Mouse (Mus musculus) myocyte (in vitro differentiated cells): ENCODE data around the gene Cd300lb. TPM values are rescaled to one million over a fixed set of nuclear protein-coding genes. Genes with fewer than 3 reads are reported as not detected.

Experiments used
- H3K27me3 ChIP-seq: one replicate; pipeline ENCODE4 v1.6.1; 2011; ENCODE audit not compliant: control insufficient read depth, insufficient read depth, insufficient read length
- H3K36me3 ChIP-seq: one replicate; pipeline ENCODE4 v1.6.1; 2011; ENCODE audit not compliant: control insufficient read depth, insufficient read depth
- H3K4me2 ChIP-seq: one replicate; pipeline ENCODE4 v1.6.1; 2011; ENCODE audit warnings: low read depth, control low read depth
- H3K4me3 ChIP-seq: one replicate; pipeline ENCODE4 v1.5.1; 2011; ENCODE audit warnings: mild to moderate bottlenecking, control low read depth, moderate library complexity
- H3K79me2 ChIP-seq: one replicate; pipeline ENCODE4 v1.6.1; 2011; ENCODE audit not compliant: control insufficient read depth, insufficient read depth
- H3ac ChIP-seq: one replicate; pipeline ENCODE4 v1.6.1; 2011; ENCODE audit not compliant: control insufficient read depth, insufficient read length
- CEBPB ChIP-seq: IDR thresholded peaks from 2 replicates; pipeline ENCODE4 v1.6.1; 2011; ENCODE audit warnings: mild to moderate bottlenecking, moderate library complexity; ENCODE audit not compliant: poor library complexity, insufficient read depth, severe bottlenecking
- E2F4 ChIP-seq: IDR thresholded peaks from one replicate; pipeline ENCODE4 v1.6.1; 2011; ENCODE audit warnings: mild to moderate bottlenecking, control low read depth, moderate library complexity; ENCODE audit not compliant: insufficient read depth
- MAX ChIP-seq: IDR thresholded peaks from one replicate; pipeline ENCODE4 v1.6.1; 2011; ENCODE audit warnings: low read depth, mild to moderate bottlenecking, control low read depth
- MYOD1 ChIP-seq, 3 experiments: IDR thresholded peaks; one replicate each; pipeline ENCODE4 v1.6.1; 2011; ENCODE audit warnings: control low read depth in 2 of 3, low read depth in 2 of 3, mild to moderate bottlenecking in 2 of 3, moderate library complexity in 1 of 3; ENCODE audit not compliant: insufficient read length in 2 of 3, control insufficient read depth in 1 of 3
- MYOG ChIP-seq, 3 experiments: IDR thresholded peaks; one replicate each; pipeline ENCODE4 v1.6.1; 2011; ENCODE audit warnings: control low read depth in 2 of 3, low read depth in 2 of 3, mild to moderate bottlenecking in 2 of 3; ENCODE audit not compliant: insufficient read length in 2 of 3, control insufficient read depth in 1 of 3, insufficient read depth in 1 of 3
- POLR2A ChIP-seq: IDR thresholded peaks from one replicate; pipeline ENCODE4 v1.6.1; 2011; ENCODE audit warnings: low read depth, mild to moderate bottlenecking, control low read depth, moderate library complexity; ENCODE audit not compliant: insufficient read length
- POLR2AphosphoS2 ChIP-seq: IDR thresholded peaks from one replicate; pipeline ENCODE4 v1.6.1; 2011; ENCODE audit warnings: low read depth, control low read depth; ENCODE audit not compliant: insufficient read length
- REST ChIP-seq: IDR thresholded peaks from one replicate; pipeline ENCODE4 v1.6.1; 2011; ENCODE audit warnings: mild to moderate bottlenecking, control low read depth, moderate library complexity; ENCODE audit not compliant: insufficient read depth, insufficient read length
- SRF ChIP-seq: IDR thresholded peaks from one replicate; pipeline ENCODE4 v1.6.1; 2011; ENCODE audit warnings: low read depth; ENCODE audit not compliant: control insufficient read depth, insufficient read length
- TCF12 ChIP-seq: IDR thresholded peaks from one replicate; pipeline ENCODE4 v1.6.1; 2011; ENCODE audit warnings: mild to moderate bottlenecking, control low read depth; ENCODE audit not compliant: poor library complexity, insufficient read depth, severe bottlenecking
- TCF3 ChIP-seq: IDR thresholded peaks from one replicate; pipeline ENCODE4 v1.6.1; 2011; ENCODE audit warnings: low read depth, control low read depth; ENCODE audit not compliant: insufficient read length
- USF1 ChIP-seq: IDR thresholded peaks from one replicate; pipeline ENCODE4 v1.6.1; 2011; ENCODE audit warnings: low read depth, mild to moderate bottlenecking, control low read depth, moderate library complexity
- polyA plus RNA-seq: library from polyadenylated mRNA; unstranded; fragments of >200 nt; fragmentation: generic; extraction: Trizol; gene quantifications from one replicate; pipeline ENCODE4 v1.2.1, GENCODE M21; 2012; ENCODE audit warnings: missing spikeins

Gene Cd300lb
- 0.11 TPM for polyA plus RNA-seq

- Histone ChIP-seq H3K27me3 (no peaks in the 10 kb centered on the region), H3ac (no peak within 1 kb of the TSS), H3K4me3 (no peak within 1 kb of the TSS), H3K4me2 (peak within 1 kb of the TSS; percentile 13), H3K36me3 (no peaks in the 10 kb centered on the region), H3K79me2 (no peaks in the 10 kb centered on the region)
- TF ChIP-seq CEBPB (no peak), REST (no peak), MYOD1 (IDR thresholded peaks at IDR 0.05; ENCODE audit: control insufficient read depth in 1 of 3, insufficient read length in 2 of 3, low read depth in 2 of 3) (no peak), POLR2AphosphoS2 (no peak), SRF (no peak), MYOG (IDR thresholded peaks at IDR 0.05; ENCODE audit: control insufficient read depth in 1 of 3, insufficient read depth in 1 of 3, insufficient read length in 2 of 3, low read depth in 2 of 3) (no peak), E2F4 (no peak), USF1 (no peak), TCF12 (no peak), TCF3 (no peak), POLR2A (no peak)
Measured at GRCm38 (mm10) chr11:114934144-114934543, at the start of gene Cd300lb. Cd300lb (minus strand) TSS chr11:114934386.

- Histone ChIP-seq H3K27me3 (no peaks in the 10 kb centered on the region), H3K36me3 (no peaks in the 10 kb centered on the region), H3ac (no peak overlapping the region), H3K79me2 (no peaks in the 10 kb centered on the region), H3K4me2 (no peak overlapping the region), H3K4me3 (no peak overlapping the region)
- no peak for TF ChIP-seq POLR2AphosphoS2
- no peak for TF ChIP-seq CEBPB
- TF ChIP-seq SRF: no peak
- TF ChIP-seq E2F4: no peak
- TF ChIP-seq MAX: no peak
Measured at GRCm38 (mm10) chr11:114981866-114982265, 47.7 kb upstream of the Cd300lb start.

DNA sequence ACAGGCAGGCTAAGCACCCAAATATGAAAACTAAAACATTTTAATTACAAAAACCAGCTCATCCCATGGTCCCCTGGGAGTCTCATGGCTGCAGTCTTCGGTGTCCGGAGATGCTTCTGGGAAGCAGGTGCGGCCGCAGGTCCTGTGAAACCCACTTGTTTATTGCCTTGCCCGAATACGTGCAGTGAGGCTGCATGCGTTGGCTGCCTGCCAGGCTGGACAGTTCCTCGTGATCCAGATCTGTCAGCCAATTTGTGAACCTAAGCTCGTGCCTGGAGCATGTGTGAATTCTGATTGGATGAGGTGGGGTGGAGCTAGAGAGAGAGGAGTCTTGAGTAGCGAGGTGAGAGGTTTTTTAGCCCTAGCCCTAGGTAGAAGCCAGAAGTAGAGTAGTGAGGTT, 38.5 kb upstream of the Cd300lb start:
- no peak for TF ChIP-seq MAX
- no peak for TF ChIP-seq MYOG (IDR thresholded peaks at IDR 0.05; ENCODE audit: control insufficient read depth in 1 of 3, insufficient read depth in 1 of 3, insufficient read length in 2 of 3, low read depth in 2 of 3)
- TF ChIP-seq REST: peak; percentile 34
- Histone ChIP-seq H3K79me2 (no peaks in the 10 kb centered on the region), H3K4me2 (no peak overlapping the region)

GRCm38 (mm10) chr11:114968752-114969207, 34.6 kb upstream of the Cd300lb start, which contains the start of gene Cd300c:
Cd300c (minus strand) TSS chr11:114969157.
- Histone ChIP-seq H3K79me2 (no peaks in the 10 kb centered on the region), H3ac (no peak within 1 kb of the TSS)

More for the DNA sequence above, 38.5 kb upstream of the Cd300lb start:
- Histone ChIP-seq H3K36me3 (no peaks in the 10 kb centered on the region), H3ac (no peak overlapping the region), H3K27me3 (no peaks in the 10 kb centered on the region), H3K4me3 (no peak overlapping the region)

DNA sequence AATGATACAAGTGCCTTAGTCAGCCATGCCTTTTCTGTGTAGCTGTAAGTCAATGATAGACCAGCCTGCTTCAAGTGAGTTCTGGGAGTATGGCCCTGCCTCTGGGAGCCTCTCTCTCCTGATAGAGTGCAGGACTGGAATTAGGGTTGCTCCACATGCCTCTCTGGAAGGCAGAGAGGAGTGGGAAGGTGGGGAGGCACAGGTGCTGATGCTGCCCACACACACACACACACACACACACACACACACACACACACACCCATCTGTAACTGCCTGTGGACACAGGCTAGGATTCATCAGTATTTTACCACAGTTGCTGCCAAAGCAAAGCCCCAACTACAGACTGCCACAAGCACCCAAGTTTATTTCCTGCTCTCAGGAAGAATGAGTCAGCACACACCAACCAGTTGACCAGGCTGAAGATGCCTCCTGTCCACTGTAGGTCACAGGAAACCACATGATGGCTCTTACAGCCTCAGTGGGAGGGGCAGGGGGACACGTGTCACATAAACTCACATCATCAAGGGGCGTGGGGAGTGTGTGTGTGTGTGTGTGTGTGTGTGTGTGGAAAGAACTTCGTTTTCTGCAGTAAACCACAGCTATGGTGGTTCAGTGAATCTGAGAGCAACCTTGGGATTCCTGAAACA, 31.1 kb upstream of the Cd300lb start:
- H3K4me3 ChIP-seq: no peak overlapping the region
- H3ac ChIP-seq: no peak overlapping the region
- no peaks in the 10 kb centered on the region for H3K79me2 ChIP-seq
- TF ChIP-seq REST: no peak
- no peak for TF ChIP-seq E2F4
- TF ChIP-seq MYOG (IDR thresholded peaks at IDR 0.05; ENCODE audit: control insufficient read depth in 1 of 3, insufficient read depth in 1 of 3, insufficient read length in 2 of 3, low read depth in 2 of 3): peak; percentile 11 to 60 (median 26)
- TF ChIP-seq CEBPB: no peak
- no peak for TF ChIP-seq MAX
- peak; percentile 66 for TF ChIP-seq USF1
- no peak for TF ChIP-seq TCF12
- TF ChIP-seq MYOD1 (IDR thresholded peaks at IDR 0.05; ENCODE audit: control insufficient read depth in 1 of 3, insufficient read length in 2 of 3, low read depth in 2 of 3): peak in 2 of 3 experiments; percentile 33 to 82
- TF ChIP-seq TCF3: no peak
- TF ChIP-seq POLR2A: no peak
- no peak for TF ChIP-seq POLR2AphosphoS2
- no peak for TF ChIP-seq SRF
- H3K36me3 ChIP-seq: no peaks in the 10 kb centered on the region
- H3K27me3 ChIP-seq: no peaks in the 10 kb centered on the region
- H3K4me2 ChIP-seq: peak overlapping the region; percentile 50

More at GRCm38 (mm10) chr11:114968752-114969207, 34.6 kb upstream of the Cd300lb start, which contains the start of gene Cd300c:
- H3K36me3 ChIP-seq: no peaks in the 10 kb centered on the region
- H3K27me3 ChIP-seq: no peaks in the 10 kb centered on the region
- no peak within 1 kb of the TSS for H3K4me3 ChIP-seq
- TF ChIP-seq E2F4 (no peak), MAX (no peak), TCF12 (no peak), POLR2AphosphoS2 (no peak), POLR2A (no peak), TCF3 (no peak), REST (no peak)
- H3K4me2 ChIP-seq: no peak within 1 kb of the TSS
